Mouse (Mus musculus): Measurements from ENCODE around the gene Gm20521. TPM values are rescaled to one million over a fixed set of nuclear protein-coding genes. Genes with fewer than 3 reads are reported as not detected.
A peak's percentile ranks its signal among the peaks of the same experiment; 100 is the strongest.

Gene Gm20521
- polyA plus RNA-seq (2015; fragmentation: Nextera tagmentation; extraction: Ambion mirVana) = 0.34 and 0.35 TPM in 2 replicates

DNA sequence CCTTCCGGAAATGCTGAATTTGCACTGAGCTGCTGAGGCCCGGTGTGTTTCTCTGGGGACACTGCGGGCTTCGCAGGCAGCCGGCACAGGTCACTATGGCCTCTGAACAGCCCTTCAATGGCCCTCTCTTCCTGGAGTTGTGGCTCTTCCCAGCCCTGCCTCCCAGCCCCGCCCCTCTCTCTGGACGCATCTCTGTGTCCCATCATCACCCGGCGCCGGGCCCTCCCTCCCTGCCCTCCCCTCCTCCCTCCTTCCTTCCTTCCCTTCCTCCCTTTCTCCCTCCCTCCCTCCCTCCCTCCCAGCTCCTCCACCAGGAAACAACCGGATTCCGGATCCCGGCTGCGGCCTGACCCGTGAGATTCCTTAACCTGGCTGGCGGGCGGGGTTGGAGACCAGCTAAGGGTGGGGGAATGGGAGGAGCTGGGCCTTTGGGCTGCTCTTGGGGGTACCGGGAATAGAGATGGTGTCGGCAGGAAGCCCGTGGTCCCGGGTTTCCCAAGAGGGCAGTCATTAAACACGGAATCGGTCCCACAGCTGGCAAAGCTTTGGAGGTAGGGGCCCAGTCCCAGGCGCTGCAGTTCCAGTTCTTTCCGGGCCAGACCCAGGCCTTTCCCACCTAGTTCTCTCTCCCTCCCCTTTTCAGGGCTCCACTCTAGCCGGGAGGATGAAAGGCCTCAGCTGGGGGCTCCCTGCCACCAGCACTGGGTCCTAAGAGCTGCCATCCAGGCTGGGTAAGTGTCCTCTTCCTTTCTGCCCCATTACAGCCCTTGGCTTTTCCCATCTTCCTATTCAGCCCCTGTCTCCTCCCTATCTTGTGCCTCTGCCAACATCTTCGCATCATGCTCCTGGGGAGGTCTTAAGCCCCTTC is at the start of gene Gm20521, which contains the start of gene Bcl2l2:
TSS of gene Gm20521 (plus strand) at position 288 of the 868 bp plus-strand sequence.
TSS of gene Bcl2l2 (plus strand) at position 224 of the 868 bp plus-strand sequence.
- H3K4me1 ChIP-seq (replicated peaks) = peaks cover 15% of the 10 kb centered on the region
- peak within 1 kb of the TSS; percentile 75 for H3K4me2 ChIP-seq (replicated peaks)
- under 1% methylated on average over 27 of the region's 27 CpGs for WGBS
- peak within 1 kb of the TSS; percentile 92 for H3K27ac ChIP-seq
- ATAC-seq = peak; percentile 94
- 0 out of 2 replicates have a peak, but pooled peaks cover 6% of the 10 kb centered on the region for H3K36me3 ChIP-seq
- H3K4me3 ChIP-seq (replicated peaks) = peak within 1 kb of the TSS; percentile 56
- H3K9me3 ChIP-seq = no peaks in the 10 kb centered on the region
- peak within 1 kb of the TSS; percentile 80 for H3K9ac ChIP-seq
- no peaks in the 10 kb centered on the region for H3K27me3 ChIP-seq (replicated peaks)

DNA sequence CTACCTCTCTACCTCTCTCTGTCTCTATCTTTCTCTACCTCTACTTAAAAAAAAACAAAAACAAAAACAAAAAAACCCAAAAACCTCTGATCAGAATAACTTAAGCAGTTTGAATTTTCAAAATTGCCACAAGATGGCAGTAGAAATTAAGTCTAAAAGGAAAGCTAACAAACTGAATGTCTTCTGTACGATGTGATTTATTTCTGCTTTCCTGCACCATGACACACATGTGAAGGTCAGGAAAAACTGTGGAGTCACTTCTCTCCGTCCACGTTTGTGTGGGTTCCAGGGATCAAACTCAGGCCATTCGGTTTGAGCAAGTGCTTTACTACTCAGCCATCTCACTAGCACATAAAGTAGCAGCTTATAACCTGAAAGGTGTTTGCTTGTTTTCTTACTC is 39.8 kb upstream of the Gm20521 start:
- Histone ChIP-seq H3K27ac (no peak overlapping the region), H3K36me3 (no peaks in the 10 kb centered on the region), H3K9me3 (no peaks in the 10 kb centered on the region), H3K4me3 (replicated peaks) (no peak overlapping the region), H3K4me2 (replicated peaks) (no peak overlapping the region), H3K9ac (no peak overlapping the region), H3K4me1 (replicated peaks) (no peaks in the 10 kb centered on the region), H3K27me3 (replicated peaks) (no peaks in the 10 kb centered on the region)
- ATAC-seq = no peak
- WGBS = 3% methylated on average over 4 of the region's 4 CpGs

DNA sequence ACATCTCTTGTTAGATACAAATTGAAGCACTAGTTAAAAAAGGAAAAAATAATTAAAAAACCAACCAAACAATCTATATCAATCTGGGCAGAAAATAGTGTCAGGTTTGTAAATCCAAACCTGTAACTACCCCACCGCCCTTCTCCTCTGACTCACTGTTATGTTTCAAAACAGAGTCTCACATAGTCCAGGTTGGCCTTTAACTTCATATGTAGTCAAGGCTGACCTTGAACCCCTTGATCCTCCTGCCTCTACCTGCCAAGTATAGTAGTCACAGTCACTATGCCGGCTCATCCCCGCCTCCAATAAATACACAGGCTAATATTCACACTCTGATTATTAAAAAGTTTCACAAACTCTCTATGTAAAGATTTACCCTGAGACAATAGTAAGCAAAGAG is 27.5 kb upstream of the Gm20521 start:
- H3K27ac ChIP-seq = no peak overlapping the region
- H3K4me1 ChIP-seq (replicated peaks) = no peaks in the 10 kb centered on the region
- H3K9ac ChIP-seq = no peak overlapping the region
- H3K36me3 ChIP-seq = 0 out of 2 replicates have a peak, but pooled peaks cover 4% of the 10 kb centered on the region
- ATAC-seq = no peak
- H3K27me3 ChIP-seq (replicated peaks) = no peaks in the 10 kb centered on the region
- 92% methylated on average over 3 of the region's 3 CpGs for WGBS
- no peak overlapping the region for H3K4me2 ChIP-seq (replicated peaks)
- no peaks in the 10 kb centered on the region for H3K9me3 ChIP-seq
- no peak overlapping the region for H3K4me3 ChIP-seq (replicated peaks)

DNA sequence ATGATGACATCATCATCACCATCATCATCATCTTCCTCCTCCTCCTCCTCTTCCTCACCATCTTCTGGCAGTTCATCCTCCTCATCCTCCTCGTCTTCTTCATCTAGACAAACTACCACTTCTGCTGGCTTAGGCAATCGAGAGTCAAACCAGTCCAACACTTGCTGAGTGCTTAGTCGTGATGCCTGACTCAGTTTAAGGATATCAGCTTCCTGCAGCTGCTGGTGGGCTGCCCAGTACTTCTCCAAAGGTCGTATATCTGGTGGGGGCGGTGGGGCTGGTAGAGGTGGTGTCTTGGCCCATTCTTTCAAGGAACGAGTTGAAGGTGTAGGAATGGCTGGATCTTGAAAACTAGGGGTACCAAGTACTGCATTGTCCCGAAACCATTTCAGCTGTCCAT is 26.5 kb upstream of the Gm20521 start:
- no peak for ATAC-seq
- H3K4me1 ChIP-seq (replicated peaks) = no peaks in the 10 kb centered on the region
- no peak overlapping the region for H3K9ac ChIP-seq
- H3K4me3 ChIP-seq (replicated peaks) = no peak overlapping the region
- H3K27ac ChIP-seq = no peak overlapping the region
- 82% methylated on average over 7 of the region's 7 CpGs for WGBS
- no peak overlapping the region for H3K4me2 ChIP-seq (replicated peaks)
- H3K36me3 ChIP-seq = 0 out of 2 replicates have a peak, but pooled peaks cover 4% of the 10 kb centered on the region
- H3K9me3 ChIP-seq = no peaks in the 10 kb centered on the region
- no peaks in the 10 kb centered on the region for H3K27me3 ChIP-seq (replicated peaks)

DNA sequence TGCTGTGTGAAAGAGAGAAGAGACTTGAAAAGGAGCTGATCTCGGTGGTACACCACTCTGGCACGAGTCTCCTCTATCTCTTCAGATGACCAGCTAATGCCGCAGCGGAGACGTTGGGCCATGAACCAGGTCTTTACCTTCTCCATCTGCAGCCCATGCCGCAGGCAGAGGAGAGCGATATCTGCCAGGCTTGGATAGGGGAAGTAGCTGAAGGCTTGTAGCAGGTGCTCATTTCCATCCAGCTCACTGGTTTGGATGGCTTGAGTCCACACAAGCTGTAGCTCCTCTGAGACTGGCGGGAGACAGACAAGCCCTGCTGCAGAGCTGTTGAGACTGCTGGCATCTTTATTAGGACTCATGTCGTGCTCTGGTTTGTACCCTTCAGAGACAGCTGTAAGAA is 25.4 kb upstream of the Gm20521 start:
- H3K4me2 ChIP-seq (replicated peaks) = no peak overlapping the region
- H3K4me3 ChIP-seq (replicated peaks) = no peak overlapping the region
- H3K27ac ChIP-seq = no peak overlapping the region
- no peaks in the 10 kb centered on the region for H3K4me1 ChIP-seq (replicated peaks)
- H3K36me3 ChIP-seq = 0 out of 2 replicates have a peak, but pooled peaks cover 4% of the 10 kb centered on the region
- WGBS = 89% methylated on average over 9 of the region's 9 CpGs
- ATAC-seq = no peak
- no peaks in the 10 kb centered on the region for H3K27me3 ChIP-seq (replicated peaks)
- H3K9me3 ChIP-seq = no peaks in the 10 kb centered on the region
- no peak overlapping the region for H3K9ac ChIP-seq

DNA sequence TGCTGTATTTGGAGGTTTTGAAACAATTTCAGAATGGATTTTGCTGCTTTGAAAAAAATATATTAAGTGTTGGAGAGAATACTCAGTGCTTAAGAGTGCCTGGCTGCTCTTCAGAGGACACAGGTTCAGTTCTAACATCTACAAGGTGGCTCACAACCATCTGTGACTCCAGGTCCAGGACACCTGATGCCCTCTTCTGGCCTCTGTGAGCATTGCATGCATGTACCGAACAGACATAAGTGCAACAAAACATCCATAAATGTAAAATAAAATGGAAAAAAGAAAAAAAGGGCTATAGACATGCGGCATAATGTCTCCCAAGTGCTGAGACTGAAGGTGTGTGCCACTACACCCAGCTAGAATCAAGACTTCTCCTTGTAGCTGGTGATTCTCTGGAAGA is 22.7 kb upstream of the Gm20521 start:
- no peak overlapping the region for H3K9ac ChIP-seq
- WGBS = 53% methylated on average over 2 of the region's 2 CpGs
- no peak overlapping the region for H3K4me3 ChIP-seq (replicated peaks)
- H3K4me1 ChIP-seq (replicated peaks) = no peaks in the 10 kb centered on the region
- no peaks in the 10 kb centered on the region for H3K9me3 ChIP-seq
- ATAC-seq = no peak
- H3K4me2 ChIP-seq (replicated peaks) = no peak overlapping the region
- 0 out of 2 replicates have a peak, but pooled peaks cover 4% of the 10 kb centered on the region for H3K36me3 ChIP-seq
- no peaks in the 10 kb centered on the region for H3K27me3 ChIP-seq (replicated peaks)
- no peak overlapping the region for H3K27ac ChIP-seq

DNA sequence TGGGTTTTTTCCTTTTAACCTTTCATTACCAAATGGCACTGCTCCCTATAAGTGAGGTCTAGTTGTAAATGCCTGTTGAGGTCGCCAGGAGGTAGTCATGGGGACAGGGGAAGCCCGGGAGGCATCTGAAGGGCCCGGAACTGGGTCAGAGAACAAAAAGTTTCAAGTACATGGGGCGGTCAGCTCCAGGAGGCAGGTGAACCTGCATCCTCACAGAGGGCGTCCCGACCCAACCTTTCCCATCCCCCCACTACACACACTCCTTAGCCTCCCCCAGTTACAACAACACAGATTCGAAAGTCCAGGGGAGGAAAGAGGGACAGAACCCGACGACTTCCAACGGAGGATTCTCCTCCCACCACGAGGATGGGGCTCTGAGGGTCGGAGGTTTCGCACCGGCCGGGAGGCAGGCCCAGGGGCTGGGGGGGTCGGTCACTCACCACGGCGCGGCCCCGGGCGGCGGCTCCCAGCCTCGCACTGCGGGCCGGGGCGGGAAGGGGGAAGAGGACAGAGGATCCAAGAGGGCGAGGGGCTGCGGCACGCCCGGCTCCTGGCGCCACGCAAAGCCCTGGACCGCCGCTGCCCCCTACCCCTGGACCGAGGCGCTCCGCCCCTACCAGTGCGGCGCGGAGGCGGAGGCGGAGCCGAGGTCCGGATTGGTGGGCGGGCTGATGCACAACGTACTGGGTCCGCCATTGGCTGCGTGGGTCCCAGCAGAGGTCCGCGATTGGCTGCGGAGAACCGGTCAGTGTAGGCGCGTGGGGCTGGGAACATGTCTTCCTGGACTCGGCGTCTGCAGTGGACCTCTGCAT is 19.5 kb upstream of the Gm20521 start:
- H3K4me3 ChIP-seq (replicated peaks) = peak overlapping the region; percentile 100
- peak overlapping the region; percentile 69 for H3K4me2 ChIP-seq (replicated peaks)
- WGBS = under 1% methylated on average over 55 of the region's 56 CpGs
- H3K9ac ChIP-seq = peak overlapping the region; percentile 98
- H3K27ac ChIP-seq = peak overlapping the region; percentile 74
- no peaks in the 10 kb centered on the region for H3K36me3 ChIP-seq
- H3K9me3 ChIP-seq = no peaks in the 10 kb centered on the region
- H3K4me1 ChIP-seq (replicated peaks) = no peaks in the 10 kb centered on the region
- peak; percentile 100 for ATAC-seq
- H3K27me3 ChIP-seq (replicated peaks) = no peaks in the 10 kb centered on the region

DNA sequence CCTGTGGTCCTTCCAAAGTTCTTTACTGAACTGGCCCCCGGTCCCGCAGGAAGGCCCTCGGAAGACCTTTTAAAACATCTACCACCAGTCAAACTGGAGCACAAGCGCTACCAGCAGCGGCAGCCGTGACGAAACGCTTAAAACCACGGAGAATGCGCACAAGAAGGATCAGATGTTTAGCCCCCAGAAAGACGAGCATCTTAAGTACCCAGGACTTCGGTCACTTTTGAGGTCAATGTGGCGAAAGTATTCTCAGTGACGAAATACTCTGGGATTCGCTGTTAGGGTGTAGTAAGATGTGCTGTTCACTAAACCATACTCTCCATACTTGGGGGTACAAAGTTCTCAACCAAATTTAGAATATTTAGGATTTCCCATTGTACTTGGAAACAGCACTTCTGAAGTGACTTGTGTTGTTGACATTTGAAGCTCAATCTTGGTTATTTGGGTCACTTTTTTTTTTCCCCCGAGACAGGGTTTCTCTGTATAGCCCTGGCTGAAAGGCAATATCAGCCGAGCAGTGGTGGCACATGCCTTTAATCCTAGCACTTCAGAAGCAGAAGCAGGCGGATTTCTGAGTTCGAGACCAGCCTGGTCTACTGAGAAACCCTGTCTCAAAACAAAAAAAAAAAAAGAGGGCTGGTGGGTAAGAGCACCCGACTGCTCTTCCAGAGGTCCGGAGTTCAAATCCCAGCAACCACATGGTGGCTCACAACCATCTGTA is 18.8 kb upstream of the Gm20521 start:
- Histone ChIP-seq H3K9me3 (no peaks in the 10 kb centered on the region), H3K36me3 (no peaks in the 10 kb centered on the region), H3K4me2 (replicated peaks) (peak overlapping the region; percentile 69), H3K27me3 (replicated peaks) (no peaks in the 10 kb centered on the region), H3K27ac (peak overlapping the region; percentile 73; the same call in 1 of the 2 replicates), H3K9ac (peak overlapping the region; percentile 98), H3K4me3 (replicated peaks) (peak overlapping the region; percentile 100), H3K4me1 (replicated peaks) (no peaks in the 10 kb centered on the region)
- WGBS = 15% methylated on average over 21 of the region's 21 CpGs
- peak; percentile 14 for ATAC-seq

DNA sequence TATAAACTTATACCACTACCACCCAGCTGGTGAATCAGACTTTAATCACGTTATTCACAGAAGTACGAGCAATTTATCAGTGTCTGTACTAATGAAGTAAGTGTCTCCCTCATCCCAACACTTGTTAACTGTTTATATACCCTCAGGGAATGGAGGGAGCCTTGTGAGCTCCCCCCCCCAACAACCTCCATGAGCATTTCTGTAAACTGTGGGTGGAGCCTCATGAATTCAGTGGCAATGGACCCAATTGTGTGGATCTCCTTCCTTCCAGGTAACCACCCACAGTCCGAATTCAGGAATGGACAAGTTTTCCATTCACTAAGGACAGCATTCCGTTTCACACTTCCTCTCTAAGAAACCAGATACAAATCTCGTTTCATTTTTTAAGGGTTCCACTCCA is 17.6 kb upstream of the Gm20521 start:
- ATAC-seq = no peak
- Histone ChIP-seq H3K4me3 (replicated peaks) (no peak overlapping the region), H3K4me1 (replicated peaks) (no peaks in the 10 kb centered on the region), H3K27me3 (replicated peaks) (no peaks in the 10 kb centered on the region), H3K9ac (no peak overlapping the region), H3K9me3 (no peaks in the 10 kb centered on the region), H3K36me3 (no peaks in the 10 kb centered on the region), H3K27ac (no peak overlapping the region), H3K4me2 (replicated peaks) (no peak overlapping the region)
- 77% methylated on average over 5 of the region's 5 CpGs for WGBS

DNA sequence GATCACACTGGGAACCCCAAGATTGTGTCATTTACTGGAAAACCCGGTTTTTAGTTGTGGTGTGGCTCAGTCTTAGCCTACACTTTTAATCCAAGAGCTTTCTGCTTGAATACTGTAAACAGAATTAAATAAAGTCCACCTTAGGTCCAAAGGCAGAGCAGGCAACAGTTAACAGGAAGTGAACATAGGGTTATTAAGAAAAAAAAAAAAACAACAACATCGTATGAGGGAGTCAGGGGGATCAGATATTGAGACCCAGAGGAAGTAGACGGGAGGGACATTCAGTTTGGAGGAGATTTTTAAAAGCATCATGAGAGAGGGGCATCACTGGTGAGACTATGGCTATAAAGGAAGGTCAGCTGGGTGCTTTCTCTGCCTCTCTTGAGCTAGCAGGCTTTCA is 17.0 kb upstream of the Gm20521 start:
- no peaks in the 10 kb centered on the region for H3K27me3 ChIP-seq (replicated peaks)
- H3K4me1 ChIP-seq (replicated peaks) = no peaks in the 10 kb centered on the region
- no peak overlapping the region for H3K9ac ChIP-seq
- H3K4me3 ChIP-seq (replicated peaks) = no peak overlapping the region
- WGBS = 42% methylated on average over 3 of the region's 3 CpGs
- H3K9me3 ChIP-seq = no peaks in the 10 kb centered on the region
- H3K36me3 ChIP-seq = no peaks in the 10 kb centered on the region
- no peak overlapping the region for H3K27ac ChIP-seq
- H3K4me2 ChIP-seq (replicated peaks) = no peak overlapping the region
- no peak for ATAC-seq

DNA sequence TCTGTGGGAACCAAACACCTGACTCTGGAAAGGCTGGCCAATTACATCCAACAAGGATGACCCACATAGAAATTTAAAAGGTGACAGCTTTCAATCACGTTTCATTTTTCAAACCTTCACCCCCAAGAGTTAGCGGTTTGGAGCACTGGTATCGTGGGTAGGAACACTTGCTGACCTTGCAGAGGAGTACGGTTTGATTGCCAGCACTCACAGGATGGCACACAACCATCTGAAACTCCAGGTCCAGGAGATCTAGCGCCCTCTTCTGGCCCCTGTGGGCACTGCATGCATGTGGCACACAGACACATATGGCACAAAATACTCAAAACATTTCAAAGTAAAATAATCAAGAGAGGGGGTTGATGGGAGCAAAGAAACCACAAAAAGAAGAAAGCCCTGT is 16.3 kb upstream of the Gm20521 start:
- Histone ChIP-seq H3K4me3 (replicated peaks) (no peak overlapping the region), H3K27ac (no peak overlapping the region), H3K9ac (no peak overlapping the region), H3K36me3 (no peaks in the 10 kb centered on the region), H3K4me1 (replicated peaks) (no peaks in the 10 kb centered on the region), H3K9me3 (no peaks in the 10 kb centered on the region), H3K27me3 (replicated peaks) (no peaks in the 10 kb centered on the region), H3K4me2 (replicated peaks) (no peak overlapping the region)
- no peak for ATAC-seq
- WGBS = 58% methylated on average over 5 of the region's 5 CpGs

DNA sequence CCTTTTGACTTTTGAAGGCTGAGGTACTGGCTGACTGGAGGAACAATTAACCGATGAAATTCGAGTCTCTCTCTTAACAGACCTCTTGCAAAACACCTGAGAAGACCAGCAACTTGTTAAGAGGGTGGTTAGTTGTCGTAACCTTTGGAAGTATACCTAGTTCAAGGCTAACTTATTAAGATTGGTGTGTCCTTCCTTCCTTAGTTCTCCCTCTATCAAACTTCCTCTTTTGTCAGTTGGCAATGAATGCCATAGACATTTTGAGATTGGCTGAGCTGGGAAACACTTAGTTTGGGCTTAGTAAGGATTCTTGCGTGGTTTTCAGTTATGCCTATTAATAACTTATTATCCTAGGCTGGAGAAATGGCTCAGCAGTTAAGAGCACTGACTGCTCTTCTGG is 15.2 kb upstream of the Gm20521 start:
- no peaks in the 10 kb centered on the region for H3K9me3 ChIP-seq
- H3K27me3 ChIP-seq (replicated peaks) = no peaks in the 10 kb centered on the region
- no peak overlapping the region for H3K4me3 ChIP-seq (replicated peaks)
- no peaks in the 10 kb centered on the region for H3K4me1 ChIP-seq (replicated peaks)
- no peak overlapping the region for H3K4me2 ChIP-seq (replicated peaks)
- H3K36me3 ChIP-seq = no peaks in the 10 kb centered on the region
- ATAC-seq = no peak
- H3K27ac ChIP-seq = no peak overlapping the region
- H3K9ac ChIP-seq = no peak overlapping the region
- 85% methylated on average over 4 of the region's 4 CpGs for WGBS
